9 mouse cellular contexts compared by ENCODE assay signal in the genomic region with DNA sequence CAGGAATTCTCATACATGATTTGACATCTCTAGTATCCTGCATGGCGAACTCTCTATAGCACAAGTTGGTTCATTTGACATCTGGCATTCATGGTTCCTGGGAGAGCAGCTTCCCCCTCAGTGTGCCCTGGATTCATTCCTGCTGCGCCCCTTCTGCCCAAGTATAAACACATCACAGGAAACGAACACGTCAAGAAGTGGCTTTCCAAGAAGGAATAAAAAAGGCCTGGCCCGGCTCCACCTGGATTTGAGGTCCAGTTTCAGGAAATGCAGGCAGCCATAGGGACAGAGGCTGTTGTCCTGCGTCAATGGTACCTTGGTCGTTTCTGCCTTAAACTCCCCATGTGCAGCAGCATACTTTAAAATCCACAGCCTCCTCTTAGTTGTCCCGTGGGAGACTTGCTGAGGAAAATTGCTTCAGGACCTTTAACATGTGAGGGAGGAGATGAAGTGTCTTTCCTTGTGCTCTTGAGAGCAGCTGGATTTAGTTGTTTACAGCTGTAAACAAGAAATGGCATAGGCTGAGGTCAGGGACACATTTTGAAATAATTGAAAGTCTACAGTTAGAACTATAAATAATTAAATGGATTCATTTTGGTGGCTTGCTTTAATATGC.
DNase-seq lines count a peak whose midpoint lies in the region; ATAC-seq and TF ChIP-seq lines count a peak whose summit lies in the region.
"Had no signal": no experiment of that assay in that cellular context is flagged by ENCODE, and none has a peak within 500 bp of the region (broad histone marks: within the 10 kb centered on the region; RNA-seq: fewer than 3 reads in every experiment).

No protein-coding gene starts in this region.

- ATAC-seq in lung, postnatal 0 days, result peak; percentile 26
- no peak for ATAC-seq in hindbrain, postnatal 0 days
- no peak for ATAC-seq in neural tube, embryonic 14.5 days (ENCODE audit: low read depth)
- no peak for ATAC-seq in granulocyte monocyte progenitor cell, adult 5-6 weeks (replicated peaks; ENCODE audit: poor library complexity, severe bottlenecking)

- H3K4me2 ChIP-seq in lung, postnatal 0 days (replicated peaks; ENCODE audit: low read depth, low read length), result no peak overlapping the region
- peak overlapping the region; percentile 57 for H3K4me2 ChIP-seq in hindbrain, postnatal 0 days (ENCODE audit: low read depth, low read length)
- H3K4me2 ChIP-seq in neural tube, embryonic 14.5 days (ENCODE audit: low read depth, low read length), result no peak overlapping the region; the same call in 1 of the 2 replicates

- no peaks in the 10 kb centered on the region for H3K27me3 ChIP-seq in lung, postnatal 0 days (replicated peaks; ENCODE audit: insufficient read depth, low read length)
- H3K27me3 ChIP-seq in hindbrain, postnatal 0 days (ENCODE audit: insufficient read depth, low read length), result no peaks in the 10 kb centered on the region
- no peaks in the 10 kb centered on the region for H3K27me3 ChIP-seq in neural tube, embryonic 14.5 days (ENCODE audit: control insufficient read depth, insufficient read depth, low read length)

- H3K4me1 ChIP-seq in lung, postnatal 0 days (ENCODE audit: insufficient read depth, low read depth, low read length), result no peaks in the 10 kb centered on the region
- no peaks in the 10 kb centered on the region for H3K4me1 ChIP-seq in lung, adult 2 months (ENCODE audit: control insufficient read depth, insufficient read depth, low read length)
- no peaks in the 10 kb centered on the region for H3K4me1 ChIP-seq in hindbrain, postnatal 0 days (ENCODE audit: insufficient read depth, low read length)
- peaks cover 8% of the 10 kb centered on the region for H3K4me1 ChIP-seq in neural tube, embryonic 14.5 days (ENCODE audit: control insufficient read depth, insufficient read depth, low read length)
- H3K4me1 ChIP-seq: heart, embryonic 10.5 days had no signal

- no peak overlapping the region for H3K4me3 ChIP-seq in lung, postnatal 0 days (ENCODE audit: low read depth, low read length)
- no peak overlapping the region for H3K4me3 ChIP-seq in lung, adult 2 months (replicated peaks; ENCODE audit: extremely low read depth, low read depth, low read length)
- H3K4me3 ChIP-seq in hindbrain, postnatal 0 days (ENCODE audit: low read length), result no peak overlapping the region
- H3K4me3 ChIP-seq in neural tube, embryonic 14.5 days (ENCODE audit: low read depth, low read length), result no peak overlapping the region

- no peak for TF ChIP-seq EP300 in lung, postnatal 0 days (IDR thresholded peaks at IDR 0.05)

- TF ChIP-seq POLR2A in lung, adult 2 months (IDR thresholded peaks at IDR 0.05; ENCODE audit: borderline replicate concordance, extremely low read depth, low read depth, low read length), result no peak

- no peak overlapping the region for H3K9ac ChIP-seq in lung, postnatal 0 days (replicated peaks; ENCODE audit: low read depth)
- no peak overlapping the region for H3K9ac ChIP-seq in hindbrain, postnatal 0 days (replicated peaks; ENCODE audit: low read length)
- H3K9ac ChIP-seq in neural tube, embryonic 14.5 days (replicated peaks; ENCODE audit: low read depth, low read length), result no peak overlapping the region

- peak; percentile 7 for DNase-seq in gastrocnemius, postnatal 10 days
- no peak for DNase-seq in gastrocnemius, adult 18-20 months (ENCODE audit: low spot score)
- DNase-seq in lung, postnatal 0 days (ENCODE audit: low spot score), result peak; percentile 22
- DNase-seq in lung, adult 2 months, result no peak
- peak; percentile 31 for DNase-seq in hindbrain, postnatal 0 days (ENCODE audit: low spot score)
- no peak for DNase-seq in adrenal gland, adult 2 months

- 34% methylated on average over 8 of the region's 8 CpGs for WGBS in lung, postnatal 0 days
- WGBS in lung, adult 2 months, result 38% methylated on average over 8 of the region's 8 CpGs
- 23% methylated on average over 8 of the region's 8 CpGs for WGBS in hindbrain, postnatal 0 days
- WGBS in neural tube, embryonic 14.5 days, result 22% methylated on average over 8 of the region's 8 CpGs

- no peak overlapping the region for H3K27ac ChIP-seq in lung, postnatal 0 days (ENCODE audit: low read length)
- H3K27ac ChIP-seq in hindbrain, postnatal 0 days, result peak overlapping the region; percentile 69; the same call in 1 of the 2 replicates
- H3K27ac ChIP-seq in neural tube, embryonic 14.5 days (ENCODE audit: low read depth, low read length), result 0 out of 2 replicates have a peak overlapping the region, but pooled peaks have one; percentile 22
- H3K27ac ChIP-seq: heart, embryonic 10.5 days had no signal

- H3K9me3 ChIP-seq in lung, postnatal 0 days (ENCODE audit: low read length), result no peaks in the 10 kb centered on the region
- no peaks in the 10 kb centered on the region for H3K9me3 ChIP-seq in hindbrain, postnatal 0 days (ENCODE audit: low read length)
- H3K9me3 ChIP-seq in neural tube, embryonic 14.5 days (ENCODE audit: control insufficient read depth, low read length), result no peaks in the 10 kb centered on the region
- H3K9me3 ChIP-seq: heart, embryonic 10.5 days had no signal

- TF ChIP-seq CTCF in lung, postnatal 0 days (IDR thresholded peaks at IDR 0.05), result no peak
- TF ChIP-seq CTCF in lung, adult 2 months (IDR thresholded peaks at IDR 0.05; ENCODE audit: insufficient read depth, low read length), result no peak
- TF ChIP-seq CTCF in hindbrain, postnatal 0 days (IDR thresholded peaks at IDR 0.05; ENCODE audit: low read depth), result 0 out of 2 replicates have a peak, but pooled peaks have one; percentile 2

- no peaks in the 10 kb centered on the region for H3K36me3 ChIP-seq in lung, postnatal 0 days (ENCODE audit: insufficient read depth, low read length)
- no peaks in the 10 kb centered on the region for H3K36me3 ChIP-seq in hindbrain, postnatal 0 days (ENCODE audit: insufficient read depth, low read length)
- no peaks in the 10 kb centered on the region for H3K36me3 ChIP-seq in neural tube, embryonic 14.5 days (ENCODE audit: control insufficient read depth, insufficient read depth, low read length)
- H3K36me3 ChIP-seq: heart, embryonic 10.5 days had no signal

Comparison
In these comparisons a context has a peak if more than half of its experiments do, and no peak if none do; other contexts are left out.
1. DNase-seq: peak in gastrocnemius, postnatal 10 days (single experiment), lung, postnatal 0 days (single experiment) and hindbrain, postnatal 0 days (single experiment); none in gastrocnemius, adult 18-20 months (single experiment), lung, adult 2 months (single experiment) and adrenal gland, adult 2 months (single experiment).